Mouse (Mus musculus) gastrocnemius, postnatal 4 days (tissue): ENCODE results near the gene Wwp2. TPM values are rescaled to one million over a fixed set of nuclear protein-coding genes. Genes with fewer than 3 reads are reported as not detected.
A peak's percentile ranks its signal among the peaks of the same experiment; 100 is the strongest.

Experiments
- DNase-seq, 2 experiments: peaks; one replicate each; pipeline ENCODE4 v3.0.0; 2021 to 2022; ENCODE audit warnings: low spot score in 2 of 2, mixed read lengths in 2 of 2
- long read RNA-seq, 2 experiments: library from polyadenylated mRNA; stranded (forward); transcript quantifications; one replicate each; pipeline ENCODE4 v2.0.0; 2021
- total RNA-seq, 2 experiments: library from RNA; stranded (reverse); gene quantifications; 2 replicates each; pipeline ENCODE4 v1.2.3; 2021

Wwp2 gene
- total RNA-seq, result 10 to 100 TPM; 26.0 to 28.6 TPM
- long read RNA-seq, experiment 1, full-length matches to known transcripts, result 29 of 57 reads
- long read RNA-seq, experiment 1, partial matches to known transcripts, result 19 of 57 reads
- long read RNA-seq, experiment 1, other reads (novel, unspliced or antisense), result 9 of 57 reads
- long read RNA-seq, experiment 2, full-length matches to known transcripts, result 24 of 58 reads
- long read RNA-seq, experiment 2, partial matches to known transcripts, result 25 of 58 reads
- long read RNA-seq, experiment 2, other reads (novel, unspliced or antisense), result 9 of 58 reads

DNA sequence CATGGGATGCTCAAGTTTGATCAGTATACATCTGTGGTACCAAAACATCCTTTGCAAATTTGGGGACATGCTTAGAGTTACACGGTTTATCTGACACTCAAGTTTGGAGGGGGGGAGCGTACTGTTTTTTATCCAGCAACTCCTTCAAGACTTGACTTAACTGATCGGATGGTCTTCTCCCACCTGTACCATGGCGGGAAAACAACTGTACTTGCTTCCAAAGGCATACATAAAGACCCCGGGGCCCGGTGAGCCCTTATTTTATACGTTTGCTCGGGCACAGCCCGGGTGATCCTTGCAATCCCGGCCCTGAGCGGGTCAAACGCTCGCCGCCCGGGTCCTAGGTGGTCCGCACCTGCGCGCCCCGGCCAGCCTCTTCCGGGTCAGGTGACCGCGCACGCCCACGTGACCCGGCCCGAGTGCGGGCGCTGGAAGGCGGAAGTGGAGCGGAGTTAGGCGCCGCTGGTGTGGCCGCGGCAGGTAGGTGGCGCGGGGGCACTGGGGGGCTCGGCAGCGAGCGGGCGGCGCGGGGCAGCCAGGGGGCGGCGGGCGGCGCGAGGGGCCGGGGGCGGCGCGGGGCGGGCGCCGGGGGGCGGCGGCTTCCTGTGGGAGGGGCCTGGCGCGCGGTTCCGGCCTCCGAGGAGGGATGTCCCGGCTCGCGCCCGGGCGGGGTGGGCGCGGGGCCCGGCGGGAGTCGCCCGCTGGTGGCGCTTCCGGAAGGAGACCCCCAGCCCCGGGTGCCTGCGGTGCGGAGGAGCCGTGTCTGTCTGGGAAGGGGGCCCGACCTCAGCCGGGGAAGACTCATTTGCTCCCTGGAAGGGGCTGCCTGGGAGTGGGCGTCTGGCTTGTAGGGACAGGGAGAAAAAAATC, at the start of gene Wwp2:
Wwp2 (plus strand) TSS at position 404 of the 870 bp plus-strand sequence.
- peak; percentile 65 to 82 for DNase-seq

DNA sequence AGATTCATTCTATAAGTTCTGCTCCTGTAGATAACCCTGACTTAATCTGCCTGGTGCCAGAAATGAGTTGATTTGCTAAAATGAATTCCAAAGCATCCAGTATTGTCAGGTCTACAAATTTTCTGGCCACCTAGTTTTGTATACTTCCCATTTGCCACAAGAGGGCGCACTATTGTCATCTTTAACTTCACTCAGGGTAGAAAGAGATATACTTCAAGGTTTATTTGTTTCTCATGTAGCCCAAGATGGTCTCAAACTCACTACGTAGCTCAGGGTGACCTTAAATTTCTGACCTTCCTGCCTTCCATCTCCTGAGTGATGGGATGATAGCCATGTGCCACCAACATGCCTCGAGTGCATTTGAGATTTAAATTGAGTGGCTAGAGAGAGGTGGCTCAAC, 49.5 kb upstream of the Wwp2 start:
- no peak for DNase-seq

DNA sequence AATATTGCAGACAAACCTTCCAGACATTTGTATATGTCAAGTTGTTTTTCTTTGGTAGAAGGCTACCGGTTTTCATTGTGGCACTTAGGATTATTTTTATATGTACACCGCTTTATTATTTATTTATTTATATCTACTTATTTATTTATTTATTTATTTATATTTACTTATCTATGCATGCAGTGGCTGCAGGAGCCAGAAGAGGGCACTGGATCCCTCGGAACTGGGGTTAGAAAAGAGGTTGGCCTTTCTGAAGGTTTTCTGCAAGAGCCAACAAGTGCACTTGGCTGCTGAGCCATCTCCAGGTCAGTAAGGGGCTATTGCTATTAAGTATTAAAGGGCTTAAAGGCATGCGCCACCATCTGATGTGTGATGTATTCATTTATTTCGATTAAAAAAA, 48.3 kb upstream of the Wwp2 start:
- peak in 1 of 2 experiments; percentile 47 for DNase-seq

DNA sequence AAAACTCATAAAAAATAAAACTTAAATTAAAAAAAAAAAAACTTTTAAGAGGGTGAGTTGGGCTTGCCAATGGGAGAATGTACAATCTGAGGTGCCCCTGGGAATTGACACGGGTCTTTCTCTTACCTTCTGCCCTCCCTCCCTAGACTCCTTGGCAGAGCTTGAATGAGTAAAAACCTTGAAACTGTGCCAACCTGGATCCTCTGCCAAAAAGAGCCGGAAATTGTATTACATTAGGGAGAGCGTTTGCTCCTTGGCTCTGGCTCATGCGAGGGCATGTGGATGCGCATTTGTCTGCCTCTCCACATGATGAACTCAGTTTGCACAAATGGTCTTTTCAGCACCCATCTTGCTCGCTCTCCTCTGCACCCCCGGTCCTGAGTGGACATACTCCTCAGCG, 46.6 kb upstream of the Wwp2 start:
- peak in 1 of 2 experiments; percentile 26 for DNase-seq

DNA sequence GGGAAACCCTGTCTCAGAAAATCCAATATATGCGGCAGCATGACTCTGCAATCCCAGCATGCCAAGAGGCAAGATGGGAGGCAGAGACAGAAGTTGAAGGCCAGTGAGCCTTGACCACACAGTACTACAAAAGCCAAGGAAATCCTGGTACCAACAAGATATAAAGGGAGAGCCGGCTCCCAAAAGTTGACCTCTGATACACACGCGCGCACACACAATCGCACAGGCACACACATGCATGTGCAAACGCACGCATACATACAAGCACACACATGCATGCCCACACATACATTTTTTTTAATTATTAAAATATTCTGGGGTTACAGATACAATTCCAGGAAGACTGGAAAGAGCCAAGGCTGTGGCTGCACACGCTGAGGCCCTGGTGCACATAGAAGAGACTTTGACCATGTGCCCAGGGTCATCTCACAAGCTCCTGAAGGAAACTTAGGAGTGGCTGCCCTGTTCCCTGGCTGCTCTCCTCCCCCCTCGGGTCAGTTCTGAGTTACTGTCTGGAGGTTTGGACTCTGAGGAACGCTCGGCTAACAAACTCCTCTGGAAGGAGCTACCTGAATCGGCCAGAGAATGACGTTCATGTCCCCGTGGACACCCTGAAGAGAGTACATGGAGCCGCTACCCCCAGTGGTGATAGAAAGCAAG, 45.6 kb upstream of the Wwp2 start:
- no peak for DNase-seq

DNA sequence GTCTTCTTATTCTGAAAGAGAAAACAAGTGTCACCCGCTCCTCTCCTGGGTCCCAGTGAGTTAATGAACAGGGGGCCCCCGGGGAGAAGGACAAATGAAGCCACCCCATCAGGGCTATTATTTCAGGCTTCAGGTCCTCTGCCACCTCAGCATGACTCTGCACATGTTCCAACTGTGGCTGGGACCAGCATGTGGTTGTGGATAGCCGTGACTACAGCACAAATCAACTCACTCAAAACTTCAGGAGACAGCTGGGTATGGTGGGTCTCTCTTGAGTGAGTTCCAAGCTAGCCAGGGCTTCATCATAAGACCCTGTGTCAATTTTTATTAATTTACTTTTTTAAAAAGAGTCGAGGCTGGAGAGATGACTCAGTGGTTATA, 45.0 kb upstream of the Wwp2 start:
- DNase-seq, result no peak

DNA sequence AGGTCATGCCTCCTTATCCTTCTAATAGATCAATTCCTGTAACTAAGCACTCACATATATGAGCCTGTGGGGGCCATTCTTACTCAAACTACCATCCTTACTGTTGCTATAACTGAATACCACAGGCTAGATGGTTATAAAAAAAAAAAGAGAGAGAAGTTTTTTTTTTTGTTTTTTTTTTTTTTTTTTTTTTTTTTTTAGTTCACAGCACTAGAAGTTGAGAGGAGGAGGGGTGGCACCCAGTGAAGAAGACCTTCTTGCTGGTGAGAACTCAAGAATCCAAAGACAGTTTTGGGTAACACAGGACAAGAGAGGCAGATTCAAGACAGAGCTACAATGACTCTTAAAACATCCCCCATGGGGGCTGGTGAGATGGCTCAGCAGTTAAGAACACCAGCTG, 40.8 kb upstream of the Wwp2 start:
- no peak for DNase-seq

DNA sequence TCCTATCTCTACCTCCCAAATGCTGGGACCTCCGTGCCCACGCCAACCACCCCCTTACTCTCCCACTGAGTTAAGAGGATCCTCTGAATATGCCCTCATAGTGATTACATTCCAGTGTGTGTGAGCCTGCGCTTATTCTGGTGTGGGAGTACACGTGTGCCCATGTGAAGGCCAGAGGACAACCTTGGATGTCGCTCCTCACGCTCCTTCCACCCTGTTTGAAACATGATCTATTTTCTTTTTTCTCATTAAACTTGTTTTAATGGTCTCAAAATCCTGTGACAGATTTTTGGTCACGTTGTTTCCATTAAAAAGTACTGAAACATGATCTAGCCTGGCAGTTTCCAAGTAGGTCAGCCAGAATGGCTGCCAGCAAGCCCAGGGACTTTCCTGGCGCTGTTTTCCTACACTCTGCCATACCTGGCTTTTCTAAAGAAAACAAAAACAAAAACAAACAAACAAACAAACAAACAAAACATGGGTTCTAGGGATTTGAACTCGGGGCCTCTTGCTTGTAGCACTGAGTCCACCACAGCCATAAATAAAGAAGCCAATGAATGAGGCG, 40.0 kb upstream of the Wwp2 start:
- no peak for DNase-seq

DNA sequence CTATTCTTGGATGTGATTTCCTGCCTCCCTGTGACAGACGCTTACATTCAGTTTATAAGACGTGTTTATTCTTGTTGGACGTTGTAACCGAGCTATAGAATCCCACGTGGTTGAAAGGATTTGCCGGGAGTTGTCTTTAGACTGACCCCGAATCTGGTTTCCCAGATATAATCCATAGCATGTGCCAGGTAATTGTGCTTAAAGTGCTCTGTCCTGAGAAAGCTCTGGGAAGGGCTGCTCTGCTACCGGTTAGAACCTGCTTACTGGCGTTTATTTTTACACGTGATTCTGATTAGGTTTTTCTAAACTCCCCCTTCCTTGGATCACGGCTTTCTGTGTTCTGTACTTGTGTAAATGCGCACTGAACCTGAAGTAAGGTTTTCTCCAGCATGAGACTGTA, 38.5 kb upstream of the Wwp2 start:
- no peak for DNase-seq

DNA sequence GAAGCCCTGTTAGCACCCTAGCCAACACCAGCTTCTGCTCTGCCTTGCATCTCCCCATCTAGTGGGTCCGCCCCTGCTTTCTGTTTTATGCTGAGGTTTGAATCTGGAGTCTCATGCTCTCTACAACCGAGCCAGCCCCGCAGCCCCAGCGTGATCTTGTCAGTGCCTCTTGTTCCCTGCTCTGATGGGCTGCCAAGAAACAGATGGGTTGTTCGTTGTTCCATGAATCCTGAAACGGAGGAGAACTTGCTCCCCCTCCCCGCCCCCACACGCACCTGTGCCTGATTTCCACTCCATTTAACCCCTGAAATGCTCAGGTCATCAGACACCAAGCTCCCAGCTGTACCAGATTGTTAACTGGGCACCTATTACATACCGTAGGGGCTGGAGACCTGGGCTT, 36.7 kb upstream of the Wwp2 start:
- no peak for DNase-seq

DNA sequence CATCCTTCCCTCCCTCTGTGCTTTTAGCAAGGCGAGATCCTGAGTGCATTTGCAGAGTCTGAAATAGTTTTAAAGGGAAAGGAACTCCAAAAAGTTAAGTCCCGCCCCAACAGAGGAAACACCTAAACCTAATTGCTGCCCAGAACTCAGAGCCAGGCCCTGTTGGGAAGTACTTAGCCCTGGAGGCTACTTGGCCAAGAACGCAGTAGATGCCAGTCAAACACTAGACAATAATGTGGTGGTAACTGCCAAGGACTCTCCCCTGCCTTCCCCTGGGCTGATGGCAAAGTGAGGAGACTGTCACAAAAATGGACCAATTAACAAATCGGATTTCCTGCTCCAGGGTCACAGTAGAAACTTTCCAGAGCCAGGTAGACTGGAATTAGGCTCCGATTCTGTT, 34.3 kb upstream of the Wwp2 start:
- no peak for DNase-seq

DNA sequence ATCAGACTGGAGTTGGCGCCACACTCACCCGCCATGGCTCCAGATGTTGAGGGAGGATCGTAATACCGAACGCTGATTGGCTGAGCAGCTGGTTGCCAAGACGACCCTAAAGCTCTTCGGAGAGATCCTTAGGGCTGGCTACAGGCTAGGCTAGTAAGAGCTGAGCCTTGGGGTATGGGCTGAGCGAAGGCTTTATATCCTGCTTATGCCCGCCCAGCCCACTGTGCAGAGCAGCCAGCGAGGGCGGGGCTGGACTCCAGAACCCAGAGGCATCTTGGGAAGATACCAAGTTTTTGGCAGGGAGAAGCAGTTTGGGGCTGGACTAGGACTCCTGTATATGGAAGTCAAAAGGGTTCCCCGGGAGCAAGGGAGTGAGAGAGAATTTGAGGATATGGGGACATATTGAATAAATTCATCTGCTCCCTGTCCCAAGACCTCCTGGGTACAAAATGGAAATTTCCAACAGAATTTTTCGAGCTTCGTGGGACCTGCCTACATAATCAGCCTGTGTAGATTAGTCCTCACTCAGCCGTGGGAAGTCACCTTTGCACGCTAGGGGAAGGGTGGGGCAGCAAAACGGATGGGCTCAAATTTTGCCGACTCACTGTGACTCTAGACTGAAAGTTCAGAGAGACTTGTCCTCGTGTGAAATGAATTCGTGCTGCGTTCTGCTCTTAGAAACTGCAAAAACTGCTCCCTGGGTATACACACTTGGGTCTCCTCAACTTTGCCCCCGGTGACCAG, 33.0 kb upstream of the Wwp2 start, which contains the start of gene Nqo1:
Nqo1 (minus strand) TSS at position 169 of the 744 bp plus-strand sequence.
- peak; percentile 55 to 83 for DNase-seq

DNA sequence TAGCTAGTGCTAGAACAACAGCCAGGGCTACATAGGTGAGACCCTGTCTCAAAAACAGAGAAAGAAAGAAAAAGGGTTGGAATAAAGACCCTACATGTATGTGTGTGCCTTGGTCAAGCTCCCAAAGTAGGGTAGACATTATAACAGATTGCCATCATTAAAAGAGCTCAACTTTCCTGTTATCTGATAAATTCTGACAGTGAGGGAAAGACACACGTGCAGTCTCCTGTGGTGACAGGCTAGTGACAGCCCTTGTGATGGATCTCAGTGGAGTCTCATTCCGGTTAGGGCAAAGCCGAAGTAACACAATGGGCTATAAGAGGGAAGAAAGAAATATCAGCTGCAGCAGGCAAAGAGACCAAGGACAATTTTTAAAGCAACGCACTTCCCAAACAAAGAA, 32.1 kb upstream of the Wwp2 start:
- no peak for DNase-seq

DNA sequence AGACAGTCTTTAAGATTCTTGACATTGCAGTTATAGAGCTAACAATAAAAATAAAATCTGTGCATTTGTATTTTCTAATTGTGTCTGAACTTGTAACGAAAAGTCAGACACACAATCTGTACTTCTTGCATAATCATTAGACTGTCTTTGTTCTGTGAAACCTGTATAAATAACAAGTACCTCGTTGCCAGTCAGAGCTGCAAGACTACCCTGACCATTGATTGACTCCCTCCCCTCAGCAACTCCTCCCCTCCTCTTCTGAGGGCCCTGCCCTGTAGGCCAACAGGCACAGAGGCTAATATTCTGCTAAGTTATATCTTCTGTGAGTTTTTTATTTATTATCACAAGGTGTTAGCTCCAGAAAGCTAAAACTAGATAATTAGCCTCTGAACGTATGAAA, 30.2 kb upstream of the Wwp2 start:
- DNase-seq, result no peak

DNA sequence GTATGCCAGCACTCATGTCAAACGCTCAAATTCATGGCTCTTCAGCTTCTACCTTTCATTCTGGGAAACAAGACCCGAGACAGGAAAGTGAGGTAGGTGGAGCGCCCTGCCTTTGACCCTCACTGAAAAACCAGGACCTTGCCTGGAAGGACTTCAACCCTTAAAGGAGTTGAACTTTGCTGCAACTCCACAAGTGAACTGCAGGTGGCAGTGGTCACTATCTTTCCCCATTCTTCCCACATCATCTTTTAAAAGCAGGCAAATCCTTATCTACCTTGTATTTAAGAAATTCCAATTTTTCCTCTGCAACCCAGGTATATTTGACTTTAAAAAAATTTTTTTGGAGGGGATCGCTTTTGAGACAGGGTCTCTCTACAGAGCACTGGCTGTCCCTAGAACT, 24.8 kb upstream of the Wwp2 start:
- DNase-seq, result no peak

DNA sequence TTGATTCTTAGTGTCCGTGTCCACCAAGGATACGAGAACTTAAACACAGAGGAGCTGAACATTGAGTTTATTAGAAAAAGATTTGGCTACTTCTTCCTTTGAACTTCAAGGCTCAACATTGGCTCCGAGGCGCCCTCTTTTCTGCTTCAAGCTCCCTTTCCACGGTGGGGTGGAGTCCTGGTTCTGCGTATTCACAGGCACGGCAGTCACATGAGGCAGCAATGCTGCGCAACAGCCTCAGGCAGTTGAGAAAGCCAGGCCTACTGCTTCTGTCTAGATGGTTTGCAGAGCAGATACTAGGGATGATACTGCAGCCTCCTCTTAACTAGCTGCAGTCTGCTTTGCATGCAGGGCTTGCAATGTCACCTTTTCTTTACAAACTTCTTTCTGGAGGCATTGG, 23.6 kb upstream of the Wwp2 start:
- no peak for DNase-seq

DNA sequence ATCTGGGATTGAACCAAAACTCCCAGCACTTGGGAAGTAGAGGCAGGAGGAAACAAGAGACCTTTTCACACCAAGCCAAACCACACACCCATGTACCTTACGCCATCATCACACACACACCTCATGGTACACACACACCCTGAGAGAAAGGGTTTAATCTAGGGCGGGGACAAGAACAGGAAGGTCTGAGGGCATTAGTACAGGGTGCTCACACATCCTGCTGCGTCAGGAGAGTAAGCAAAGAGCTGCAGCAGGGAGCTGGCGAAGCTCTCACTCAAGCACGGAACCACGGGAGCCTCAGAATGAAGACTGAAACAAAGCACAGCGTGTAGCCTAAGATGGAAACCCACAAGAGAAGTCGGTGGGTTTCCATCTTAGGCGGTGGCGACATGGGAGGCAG, 22.3 kb upstream of the Wwp2 start:
- no peak for DNase-seq

DNA sequence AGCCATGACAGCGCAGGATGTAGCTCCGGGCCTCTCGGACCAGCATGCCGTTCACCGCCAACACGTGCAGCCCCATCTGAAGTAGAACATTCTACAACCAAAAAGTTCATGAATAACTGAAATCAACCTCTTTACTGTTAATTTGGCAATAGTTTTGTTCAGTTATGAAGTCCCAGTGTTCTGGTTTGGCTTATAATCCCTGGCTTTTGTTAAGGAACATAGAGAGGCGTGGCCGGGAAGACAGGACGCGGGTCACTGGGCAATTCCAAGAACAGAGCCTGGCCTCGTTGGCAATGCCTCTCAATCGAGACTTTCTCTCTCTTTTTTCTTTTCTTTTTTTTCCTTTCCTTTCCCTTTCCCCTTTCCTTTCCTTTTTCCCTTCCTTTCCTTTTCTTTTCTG, 19.2 kb upstream of the Wwp2 start:
- DNase-seq, result no peak

DNA sequence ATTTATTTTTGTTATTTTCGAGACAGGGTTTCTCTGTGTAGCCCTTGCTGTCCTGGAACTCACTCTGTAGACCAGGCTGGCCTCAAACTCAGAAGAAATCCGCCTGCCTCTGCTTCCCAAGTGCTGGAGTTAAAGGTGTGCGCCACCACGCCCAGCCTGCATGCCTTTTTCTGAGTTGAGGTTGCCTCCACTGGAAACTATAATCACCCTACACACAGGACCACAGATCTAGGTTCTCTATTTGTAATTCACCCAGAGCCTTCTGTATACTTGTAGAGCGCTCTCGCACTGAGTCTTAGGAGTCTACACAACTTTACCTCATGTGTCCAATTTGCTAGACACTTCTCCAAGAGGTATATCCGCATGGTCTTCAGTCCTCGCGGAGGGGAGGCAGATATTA, 12.0 kb upstream of the Wwp2 start:
- no peak for DNase-seq

DNA sequence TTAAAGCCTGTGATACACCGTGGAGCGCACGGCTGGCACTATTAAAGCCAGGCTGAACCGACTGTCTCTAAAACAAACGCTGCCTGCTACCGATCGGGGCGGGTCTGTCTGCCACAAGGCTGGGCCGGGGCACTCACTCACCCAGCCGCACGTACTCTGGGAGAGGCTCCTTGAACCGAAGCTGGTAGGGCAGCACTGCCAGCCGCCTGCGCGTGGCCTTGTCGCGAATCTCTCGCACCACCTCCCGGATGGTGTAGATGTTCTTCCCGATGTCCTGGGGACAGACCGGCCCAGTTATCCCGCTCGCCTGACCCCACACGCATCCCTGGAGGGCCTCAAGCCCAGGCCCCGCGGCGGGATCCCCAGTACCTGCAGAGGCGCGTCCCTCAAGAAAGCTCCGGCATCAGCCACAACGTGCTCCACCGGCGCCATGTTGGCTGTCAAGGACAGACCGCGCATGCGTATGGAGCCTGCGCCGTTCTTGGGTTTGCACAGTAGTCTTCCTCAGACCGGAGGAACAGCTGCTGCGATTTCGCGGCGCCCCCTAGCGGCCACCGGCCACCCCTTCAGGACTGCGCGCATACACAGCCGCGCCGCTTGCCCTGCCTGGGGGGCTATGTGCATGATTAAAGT, 11.5 kb upstream of the Wwp2 start, which contains the start of gene Nob1:
Nob1 (minus strand) TSS at position 455 of the 633 bp plus-strand sequence.
- peak; percentile 97 to 98 for DNase-seq

DNA sequence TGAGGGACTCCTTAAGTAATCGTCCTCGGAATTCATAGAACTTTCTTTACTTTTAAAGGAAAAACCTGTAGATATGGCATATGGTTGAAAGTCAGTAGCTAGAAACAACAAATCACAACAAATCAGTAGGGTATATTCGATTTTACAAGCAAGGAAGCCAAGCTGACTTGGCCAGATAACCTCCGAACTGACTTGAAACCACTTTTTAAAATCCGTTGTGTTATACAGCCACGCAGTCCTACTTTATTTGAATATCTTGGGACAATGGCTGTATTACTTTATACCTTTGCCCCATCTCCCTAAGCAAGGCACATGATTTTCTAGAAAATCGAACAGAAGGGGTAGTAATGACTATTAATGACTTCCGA, 11.0 kb upstream of the Wwp2 start:
- DNase-seq, result no peak
